Mouse (Mus musculus) liver, embryonic 13.5 days (tissue): ENCODE results near the gene Comp. TPM values are rescaled to one million over a fixed set of nuclear protein-coding genes. Genes with fewer than 3 reads are reported as not detected.

Experiments used
- ATAC-seq: fragments of 200-750 bp; cut with Nextera tagmentation; 2 replicates; pipeline ENCODE4 v1.8.0; 2017; ENCODE audit warnings: low read depth, mild to moderate bottlenecking, moderate number of reproducible peaks, moderate library complexity
- DNase-seq: peaks from one replicate; pipeline ENCODE4 v3.0.0; 2022
- H3K27ac ChIP-seq: fragments of 300-500 bp; sonication (generic); 2 replicates; pipeline ENCODE4 v1.5.1; 2015; ENCODE audit warnings: moderate library complexity, mild to moderate bottlenecking, inconsistent platforms
- H3K27me3 ChIP-seq: fragments of 300-500 bp; sonication (generic); 2 replicates; pipeline ENCODE4 v1.6.1; 2015; ENCODE audit warnings: mild to moderate bottlenecking, inconsistent platforms
- H3K36me3 ChIP-seq: fragments of 300-500 bp; sonication (generic); 2 replicates; pipeline ENCODE4 v1.6.1; 2015; ENCODE audit warnings: mild to moderate bottlenecking, inconsistent platforms
- H3K4me1 ChIP-seq: fragments of 300-500 bp; sonication (generic); replicated peaks from 2 replicates; pipeline ENCODE4 v1.6.1; 2015; ENCODE audit warnings: inconsistent platforms
- H3K4me2 ChIP-seq: fragments of 300-500 bp; sonication (generic); 2 replicates; pipeline ENCODE4 v1.6.1; 2015; ENCODE audit warnings: inconsistent platforms, mild to moderate bottlenecking, moderate library complexity
- H3K4me3 ChIP-seq: fragments of 300-500 bp; sonication (generic); replicated peaks from 2 replicates; pipeline ENCODE4 v1.5.1; 2015; ENCODE audit warnings: mild to moderate bottlenecking, inconsistent platforms
- H3K9ac ChIP-seq: fragments of 300-500 bp; sonication (generic); 2 replicates; pipeline ENCODE4 v1.6.1; 2015; ENCODE audit warnings: mild to moderate bottlenecking, inconsistent platforms
- H3K9me3 ChIP-seq: fragments of 300-500 bp; sonication (generic); replicated peaks from 2 replicates; pipeline ENCODE4 v1.6.1; 2016; ENCODE audit warnings: inconsistent platforms
- WGBS: fragments of 180-500 bp; shearing (Covaris S2); methylation state at CpG from one replicate; pipeline ENCODE4 v1.1.7; 2015; ENCODE audit not compliant: insufficient replicate concordance; 5-methylcytosine and 5-hydroxymethylcytosine counted together
- polyA plus RNA-seq: library from polyadenylated mRNA; unstranded; fragments of >200 nt; fragmentation: Nextera tagmentation; extraction: Ambion mirVana; gene quantifications from 2 replicates; pipeline ENCODE4 v1.2.1, GENCODE M21; 2015

Gene Comp
- polyA plus RNA-seq: 0.48 and 0.58 TPM in 2 replicates

DNA sequence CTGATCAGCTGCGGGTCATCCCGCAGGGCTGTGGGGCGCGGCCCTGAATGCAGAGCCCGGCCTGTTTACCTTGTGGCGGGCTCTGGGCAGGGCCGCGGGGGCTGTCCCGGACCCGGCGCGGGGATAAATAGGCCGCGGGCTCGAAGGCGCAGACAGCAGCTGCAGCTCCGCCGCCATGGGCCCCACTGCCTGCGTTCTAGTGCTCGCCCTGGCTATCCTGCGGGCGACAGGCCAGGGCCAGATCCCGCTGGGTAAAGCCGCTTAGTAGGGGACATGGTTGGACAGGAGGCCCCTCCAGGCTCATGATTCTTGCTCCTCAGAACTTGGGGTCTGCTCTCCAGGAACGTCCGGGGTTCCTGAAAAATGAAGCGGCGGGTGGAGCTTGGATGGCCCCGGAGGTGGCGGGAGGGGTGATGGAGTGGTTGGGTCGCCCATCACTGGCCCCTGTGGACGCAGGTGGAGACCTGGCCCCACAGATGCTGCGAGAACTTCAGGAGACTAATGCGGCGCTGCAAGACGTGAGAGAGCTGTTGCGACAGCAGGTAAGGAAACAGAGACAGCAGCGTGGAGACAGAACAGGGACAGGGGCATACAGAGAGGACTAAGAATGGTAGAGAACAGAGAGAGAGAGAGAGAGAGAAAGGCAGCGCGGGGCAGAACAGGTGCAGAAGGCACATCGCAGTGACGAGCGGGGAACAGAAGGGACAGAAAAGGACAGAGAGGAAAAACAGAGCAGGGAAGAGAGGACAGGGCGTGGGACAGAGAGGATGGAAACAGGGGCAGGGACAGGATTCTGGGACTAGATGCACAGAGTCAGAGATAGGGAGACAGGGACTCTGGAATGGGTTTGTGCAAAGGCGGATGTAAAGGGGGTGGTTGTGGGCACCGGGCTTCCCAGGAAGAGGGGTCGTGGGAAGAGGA is at the start of gene Comp:
Gene Comp (plus strand): TSS at position 162 of the 921 bp plus-strand sequence.
- Histone ChIP-seq H3K9ac (peak within 1 kb of the TSS; percentile 33; the same call in 1 of the 2 replicates), H3K4me3 (peak within 1 kb of the TSS; percentile 47), H3K36me3 (no peaks in the 10 kb centered on the region), H3K27ac (no peak within 1 kb of the TSS), H3K9me3 (0 out of 2 replicates have a peak, but pooled peaks cover 6% of the 10 kb centered on the region), H3K27me3 (peaks cover 92% of the 10 kb centered on the region), H3K4me2 (peak within 1 kb of the TSS; percentile 63), H3K4me1 (peaks cover 40% of the 10 kb centered on the region)
- 5% methylated on average over 47 of the region's 47 CpGs for WGBS
- no peak for ATAC-seq
- no peak for DNase-seq

DNA sequence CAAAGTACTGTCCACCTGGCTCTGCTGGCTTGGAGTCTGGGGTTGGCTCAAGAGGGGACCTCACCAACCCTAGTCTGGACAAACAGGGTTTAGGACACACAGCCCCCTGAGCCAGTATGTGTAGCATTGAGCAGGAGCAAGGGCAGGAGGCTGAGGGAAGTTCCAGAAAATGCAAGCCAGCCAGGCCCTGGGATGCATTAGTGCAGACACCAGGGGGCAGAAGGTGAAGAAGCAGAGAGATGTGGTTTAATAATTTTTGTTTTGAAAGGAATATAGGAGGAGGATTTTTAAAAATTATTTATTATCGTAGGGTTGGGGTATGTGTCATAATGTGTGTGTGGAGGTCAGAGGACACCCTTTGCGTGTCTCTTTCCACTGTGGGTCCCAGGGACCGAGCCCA is 49.6 kb upstream of the Comp start:
- ATAC-seq (no peak), DNase-seq (no peak)
- H3K9ac ChIP-seq: no peak overlapping the region
- peaks cover 19% of the 10 kb centered on the region for H3K4me1 ChIP-seq
- peaks cover 5% of the 10 kb centered on the region for H3K27me3 ChIP-seq
- H3K27ac ChIP-seq: no peak overlapping the region; the same call in 1 of the 2 replicates
- no peak overlapping the region for H3K4me3 ChIP-seq
- 75% methylated on average over 3 of the region's 3 CpGs for WGBS
- H3K9me3 ChIP-seq: 0 out of 2 replicates have a peak, but pooled peaks cover 3% of the 10 kb centered on the region
- H3K4me2 ChIP-seq: no peak overlapping the region
- H3K36me3 ChIP-seq: no peaks in the 10 kb centered on the region; the same call in 1 of the 2 replicates

DNA sequence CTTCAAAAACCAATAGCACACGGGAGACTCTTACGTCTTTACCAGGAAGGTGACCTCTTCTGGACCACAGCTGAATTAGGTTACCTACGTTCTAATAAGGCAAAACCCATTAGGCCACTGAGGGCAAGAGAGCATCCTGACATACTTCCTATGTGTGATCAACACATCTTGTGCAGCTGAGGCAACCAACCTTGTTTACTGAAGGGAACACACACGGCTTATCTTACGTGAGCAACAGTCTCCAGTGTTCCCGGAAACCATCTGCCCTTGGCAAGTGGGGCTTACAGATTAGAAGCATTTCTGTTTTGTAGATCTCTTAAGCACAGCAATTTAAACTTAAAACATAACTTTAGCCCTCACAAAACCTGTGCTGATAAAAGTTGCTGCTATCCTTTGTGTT is 45.8 kb upstream of the Comp start:
- peaks cover 20% of the 10 kb centered on the region for H3K36me3 ChIP-seq
- 0 out of 2 replicates have a peak, but pooled peaks cover 3% of the 10 kb centered on the region for H3K9me3 ChIP-seq
- H3K27ac ChIP-seq: peak overlapping the region; percentile 93
- ATAC-seq (peak; percentile 75), DNase-seq (peak; percentile 64)
- H3K4me1 ChIP-seq: peaks cover 55% of the 10 kb centered on the region
- H3K4me2 ChIP-seq: peak overlapping the region; percentile 33
- no peak overlapping the region for H3K4me3 ChIP-seq
- H3K9ac ChIP-seq: peak overlapping the region; percentile 41; the same call in 1 of the 2 replicates
- 60% methylated on average over 6 of the region's 6 CpGs for WGBS
- H3K27me3 ChIP-seq: no peaks in the 10 kb centered on the region; the same call in 1 of the 2 replicates

DNA sequence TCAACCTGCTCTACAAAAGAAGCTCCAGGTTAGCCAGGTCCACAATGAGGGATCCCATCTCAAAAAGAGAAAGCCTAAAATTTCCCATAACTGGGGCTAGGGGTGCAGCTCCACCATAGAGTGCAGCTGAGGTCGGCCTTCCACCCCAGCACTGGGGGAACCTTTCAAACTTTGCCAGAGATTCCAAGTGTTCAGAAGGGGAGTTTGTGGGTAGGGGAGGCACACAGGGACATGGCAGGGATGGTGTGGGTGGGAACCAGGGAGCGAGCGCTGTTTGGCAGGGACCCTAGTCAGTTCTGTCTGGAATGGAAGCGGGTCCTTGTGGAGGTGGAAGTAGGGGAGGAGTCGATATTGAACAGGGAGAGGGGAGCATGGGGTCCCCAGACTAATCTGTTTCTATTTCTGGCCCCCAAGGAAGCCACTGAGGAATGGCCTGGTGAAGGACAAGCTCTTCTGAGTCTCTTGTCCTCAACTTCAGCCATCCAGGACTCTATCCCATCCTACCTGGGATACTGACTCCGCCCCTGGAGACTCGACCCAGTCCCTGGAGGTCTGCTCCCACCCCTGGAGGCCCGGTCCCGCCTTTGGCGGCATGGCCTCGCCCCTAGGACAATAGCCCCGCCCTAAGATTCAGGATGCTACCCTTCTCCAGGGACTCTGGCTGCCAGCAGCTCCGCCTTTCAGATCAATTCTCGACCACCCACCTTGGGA is 44.1 kb upstream of the Comp start, which contains the start of gene Gdf1:
Gene Gdf1 (plus strand): TSS at position 694 of the 711 bp plus-strand sequence.
- no peak within 1 kb of the TSS for H3K4me3 ChIP-seq
- DNase-seq (peak; percentile 50), ATAC-seq (0 out of 2 replicates have a peak, but pooled peaks have one; percentile 9)
- H3K4me2 ChIP-seq: peak within 1 kb of the TSS; percentile 26
- 0 out of 2 replicates have a peak, but pooled peaks cover 3% of the 10 kb centered on the region for H3K9me3 ChIP-seq
- peak within 1 kb of the TSS; percentile 93 for H3K27ac ChIP-seq
- WGBS: 38% methylated on average over 14 of the region's 14 CpGs
- H3K36me3 ChIP-seq: peaks cover 38% of the 10 kb centered on the region
- H3K27me3 ChIP-seq: no peaks in the 10 kb centered on the region; the same call in 1 of the 2 replicates
- peaks cover 55% of the 10 kb centered on the region for H3K4me1 ChIP-seq
- no peak within 1 kb of the TSS; the same call in 1 of the 2 replicates for H3K9ac ChIP-seq

DNA sequence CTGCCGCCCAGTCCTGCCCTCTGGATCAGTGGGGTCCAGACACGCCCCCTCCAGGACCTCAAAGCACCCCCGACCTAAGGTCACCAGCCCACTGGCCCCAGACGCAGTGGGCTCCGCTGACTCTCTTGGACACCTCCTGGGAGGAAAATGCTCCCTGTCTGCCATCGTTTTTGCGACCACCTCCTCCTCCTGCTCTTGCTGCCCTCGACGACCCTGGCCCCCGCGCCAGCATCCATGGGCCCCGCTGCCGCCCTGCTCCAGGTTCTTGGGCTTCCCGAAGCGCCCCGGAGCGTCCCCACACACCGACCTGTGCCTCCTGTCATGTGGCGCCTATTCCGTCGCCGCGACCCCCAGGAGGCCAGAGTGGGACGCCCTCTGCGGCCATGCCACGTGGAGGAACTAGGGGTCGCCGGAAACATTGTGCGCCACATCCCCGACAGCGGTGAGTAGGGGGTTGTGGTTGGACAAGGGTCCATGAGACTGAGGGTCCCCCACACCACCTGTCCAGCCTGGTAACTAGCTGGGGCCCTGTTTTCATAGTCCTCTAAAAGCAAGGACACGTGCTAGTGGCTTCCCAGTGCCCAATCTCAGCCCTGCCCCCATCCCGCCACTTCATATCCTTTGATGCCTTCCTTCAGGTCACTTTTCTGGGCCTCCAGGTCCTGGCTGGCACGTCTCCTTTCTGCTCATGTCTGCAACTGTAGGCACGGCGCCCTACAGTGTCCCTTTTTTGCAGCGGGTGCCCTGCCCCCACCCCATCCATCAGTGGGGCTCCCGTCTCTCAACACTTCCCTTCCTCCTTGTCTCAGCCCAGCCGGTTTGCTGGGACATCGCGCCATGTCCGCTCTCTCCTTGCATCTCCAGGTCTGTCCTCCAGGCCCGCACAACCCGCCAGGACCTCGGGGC is 43.3 kb upstream of the Comp start:
- Histone ChIP-seq H3K9ac (no peak overlapping the region; the same call in 1 of the 2 replicates), H3K27me3 (no peaks in the 10 kb centered on the region; the same call in 1 of the 2 replicates), H3K36me3 (peaks cover 46% of the 10 kb centered on the region), H3K4me3 (no peak overlapping the region), H3K9me3 (0 out of 2 replicates have a peak, but pooled peaks cover 3% of the 10 kb centered on the region), H3K27ac (no peak overlapping the region), H3K4me1 (peaks cover 55% of the 10 kb centered on the region), H3K4me2 (peak overlapping the region; percentile 26)
- ATAC-seq (peak; percentile 6; the same call in 1 of the 2 replicates), DNase-seq (no peak)
- WGBS: 20% methylated on average over 45 of the region's 45 CpGs

DNA sequence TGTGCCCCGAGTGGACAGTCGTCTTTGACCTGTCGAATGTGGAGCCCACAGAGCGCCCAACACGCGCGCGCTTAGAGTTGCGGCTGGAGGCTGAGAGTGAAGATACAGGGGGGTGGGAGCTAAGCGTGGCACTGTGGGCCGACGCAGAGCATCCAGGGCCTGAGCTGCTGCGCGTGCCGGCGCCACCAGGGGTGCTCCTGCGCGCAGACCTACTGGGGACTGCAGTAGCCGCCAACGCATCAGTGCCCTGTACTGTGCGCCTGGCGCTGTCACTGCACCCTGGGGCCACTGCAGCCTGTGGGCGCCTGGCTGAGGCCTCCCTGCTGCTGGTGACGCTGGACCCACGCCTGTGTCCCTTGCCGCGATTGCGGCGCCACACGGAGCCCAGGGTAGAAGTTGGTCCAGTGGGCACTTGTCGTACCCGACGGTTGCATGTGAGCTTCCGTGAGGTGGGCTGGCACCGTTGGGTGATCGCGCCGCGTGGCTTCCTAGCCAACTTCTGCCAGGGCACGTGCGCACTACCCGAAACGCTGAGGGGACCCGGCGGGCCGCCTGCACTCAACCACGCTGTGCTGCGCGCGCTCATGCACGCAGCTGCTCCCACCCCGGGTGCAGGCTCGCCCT is 42.5 kb upstream of the Comp start:
- H3K4me2 ChIP-seq: peak overlapping the region; percentile 26
- H3K4me3 ChIP-seq: no peak overlapping the region
- H3K36me3 ChIP-seq: peaks cover 54% of the 10 kb centered on the region
- peak; percentile 52 for ATAC-seq
- H3K27me3 ChIP-seq: no peaks in the 10 kb centered on the region; the same call in 1 of the 2 replicates
- DNase-seq: peak; percentile 55
- no peak overlapping the region; the same call in 1 of the 2 replicates for H3K9ac ChIP-seq
- H3K4me1 ChIP-seq: peaks cover 55% of the 10 kb centered on the region
- H3K9me3 ChIP-seq: 0 out of 2 replicates have a peak, but pooled peaks cover 3% of the 10 kb centered on the region
- H3K27ac ChIP-seq: no peak overlapping the region
- WGBS: 55% methylated on average over 53 of the region's 53 CpGs

DNA sequence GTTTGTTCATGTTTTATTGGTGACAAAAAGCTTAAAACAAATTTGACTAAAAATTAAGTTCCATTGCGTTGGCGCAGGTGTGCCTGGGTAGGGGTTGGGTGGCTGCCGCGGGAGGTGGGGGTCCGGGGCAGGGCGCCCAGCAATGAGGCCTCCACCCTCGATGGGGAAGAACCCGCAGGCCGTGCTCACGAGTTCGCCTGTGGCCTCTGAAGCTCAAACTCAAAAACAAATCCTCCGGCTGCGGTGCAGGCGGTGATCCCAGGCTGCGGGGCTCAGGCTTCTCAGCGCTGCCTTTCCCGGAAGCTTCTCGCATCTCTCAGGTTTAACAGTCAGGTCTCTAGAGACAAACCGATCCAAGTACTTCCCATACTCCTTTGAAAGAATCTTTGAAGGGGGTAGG is 41.8 kb upstream of the Comp start:
- no peak overlapping the region for H3K9ac ChIP-seq
- ATAC-seq: no peak
- no peak overlapping the region for H3K4me2 ChIP-seq
- no peak for DNase-seq
- peaks cover 55% of the 10 kb centered on the region for H3K4me1 ChIP-seq
- no peaks in the 10 kb centered on the region; the same call in 1 of the 2 replicates for H3K27me3 ChIP-seq
- WGBS: 91% methylated on average over 19 of the region's 19 CpGs
- no peak overlapping the region for H3K4me3 ChIP-seq
- 0 out of 2 replicates have a peak, but pooled peaks cover 3% of the 10 kb centered on the region for H3K9me3 ChIP-seq
- no peak overlapping the region for H3K27ac ChIP-seq
- H3K36me3 ChIP-seq: peaks cover 60% of the 10 kb centered on the region

DNA sequence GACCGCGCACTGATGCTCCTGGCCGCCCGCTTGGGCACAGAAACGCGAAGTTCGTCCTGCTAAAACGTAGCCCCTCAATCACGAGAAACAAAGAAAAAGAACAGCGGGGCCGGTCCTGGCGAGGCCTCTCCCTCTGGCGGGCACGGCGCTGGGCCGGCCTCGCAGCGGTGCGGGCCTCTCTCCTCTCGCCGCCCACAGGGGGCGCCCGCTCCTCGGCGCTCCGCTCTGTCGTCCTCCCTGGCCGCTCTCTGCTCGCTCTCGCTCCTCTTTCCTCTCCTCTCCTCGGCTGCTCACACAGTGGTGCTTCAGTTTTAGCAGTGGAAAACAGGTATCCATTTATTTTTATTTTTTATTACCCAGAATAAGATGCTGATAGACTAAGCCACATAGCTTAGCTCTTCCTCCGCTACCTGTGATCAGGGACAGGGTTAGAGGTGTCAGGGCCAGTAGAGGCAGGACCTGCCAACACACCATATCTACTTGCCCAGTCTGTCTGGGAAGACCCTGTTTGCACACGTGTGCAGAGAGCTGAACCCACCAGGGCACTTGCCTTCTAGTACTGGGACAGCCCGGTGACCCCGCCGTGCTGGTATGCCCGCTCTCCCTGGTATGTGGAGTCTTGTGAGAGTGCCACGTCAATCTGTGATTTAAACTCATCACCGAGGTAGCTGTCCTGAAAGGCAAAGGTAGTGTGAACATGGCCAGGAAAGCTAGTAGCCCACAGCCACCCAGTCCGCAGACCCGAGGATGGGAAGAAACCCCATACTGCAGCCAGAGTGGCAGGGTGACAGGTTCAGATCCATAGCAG is 41.1 kb upstream of the Comp start:
- H3K9me3 ChIP-seq: 0 out of 2 replicates have a peak, but pooled peaks cover 3% of the 10 kb centered on the region
- no peak overlapping the region for H3K9ac ChIP-seq
- no peak overlapping the region; the same call in 1 of the 2 replicates for H3K27ac ChIP-seq
- no peaks in the 10 kb centered on the region; the same call in 1 of the 2 replicates for H3K27me3 ChIP-seq
- H3K4me3 ChIP-seq: no peak overlapping the region
- H3K36me3 ChIP-seq: peaks cover 68% of the 10 kb centered on the region
- no peak overlapping the region for H3K4me2 ChIP-seq
- DNase-seq: peak; percentile 44
- H3K4me1 ChIP-seq: peaks cover 50% of the 10 kb centered on the region
- ATAC-seq: 0 out of 2 replicates have a peak, but pooled peaks have one; percentile 32
- 53% methylated on average over 41 of the region's 41 CpGs for WGBS

DNA sequence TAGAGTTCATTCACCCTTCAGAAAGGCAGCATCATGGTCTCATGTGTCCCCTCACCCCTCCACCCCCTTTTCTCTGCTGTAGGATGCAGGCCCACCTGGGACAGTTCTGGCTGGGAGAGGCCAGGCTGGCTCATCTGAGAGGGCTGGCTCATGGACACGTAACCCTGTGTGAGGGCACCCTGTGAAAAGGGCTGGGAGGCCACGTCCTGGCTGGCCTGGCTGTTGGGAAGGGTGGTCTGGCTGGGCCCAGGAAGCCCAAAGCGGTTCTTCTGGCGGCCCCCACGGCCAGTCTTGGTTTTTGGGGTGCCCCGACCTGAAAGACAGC is 40.5 kb upstream of the Comp start:
- Histone ChIP-seq H3K36me3 (peaks cover 74% of the 10 kb centered on the region), H3K27me3 (no peaks in the 10 kb centered on the region; the same call in 1 of the 2 replicates), H3K4me3 (no peak overlapping the region), H3K9me3 (no peaks in the 10 kb centered on the region), H3K27ac (no peak overlapping the region), H3K4me1 (peaks cover 44% of the 10 kb centered on the region), H3K4me2 (no peak overlapping the region), H3K9ac (no peak overlapping the region)
- 94% methylated on average over 6 of the region's 6 CpGs for WGBS
- ATAC-seq: no peak
- no peak for DNase-seq
